Mouse (Mus musculus) mouse trophoblast stem cell (cell line): ENCODE results near the gene A4galt.
"Not testable (repeated sequence)": the region's sequence is repeated elsewhere in the genome, so short reads cannot be mapped to it uniquely, and the experiment has no call there.

ENCODE experiments used
- in situ Hi-C, 2 experiments: fragments of 300-500 bp; cut with MseI, MboI; formaldehyde crosslinking; loops; 2 replicates in 1 of 2; 3 replicates in 1 of 2; pipeline ENCODE4 v1.15.1; 2025

The A4galt gene

GRCm38 (mm10) chr15:83251176-83252004, at the start of gene A4galt:
Gene A4galt, minus strand, starts transcription at chr15:83251774.
- in situ Hi-C loops: no loop called here

GRCm38 (mm10) chr15:83299916-83300582, 48.5 kb upstream of the A4galt start:
- in situ Hi-C loops: no loop called here

GRCm38 (mm10) chr15:83299450-83299849, 47.9 kb upstream of the A4galt start:
- in situ Hi-C loops: no loop called here

DNA sequence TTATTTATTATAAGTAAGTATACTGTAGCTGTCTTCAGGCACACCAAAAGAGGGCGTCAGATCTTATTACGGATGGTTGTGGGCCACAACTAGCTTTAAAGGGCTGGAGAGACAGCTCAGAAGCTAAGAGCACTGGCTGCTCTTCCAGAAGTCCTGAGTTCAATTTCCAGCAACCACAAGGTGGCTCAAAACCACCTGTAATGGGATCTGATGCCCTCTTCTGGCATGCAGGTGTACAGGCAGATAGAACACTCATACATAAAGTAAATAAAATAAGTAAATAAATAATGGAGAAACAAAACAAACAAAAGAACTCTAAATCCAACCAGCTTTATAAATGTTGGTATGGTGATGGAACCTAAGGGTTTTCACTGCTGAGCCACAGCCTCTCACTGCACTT, 47.2 kb upstream of the A4galt start:
- in situ Hi-C loops: no loop called here

DNA sequence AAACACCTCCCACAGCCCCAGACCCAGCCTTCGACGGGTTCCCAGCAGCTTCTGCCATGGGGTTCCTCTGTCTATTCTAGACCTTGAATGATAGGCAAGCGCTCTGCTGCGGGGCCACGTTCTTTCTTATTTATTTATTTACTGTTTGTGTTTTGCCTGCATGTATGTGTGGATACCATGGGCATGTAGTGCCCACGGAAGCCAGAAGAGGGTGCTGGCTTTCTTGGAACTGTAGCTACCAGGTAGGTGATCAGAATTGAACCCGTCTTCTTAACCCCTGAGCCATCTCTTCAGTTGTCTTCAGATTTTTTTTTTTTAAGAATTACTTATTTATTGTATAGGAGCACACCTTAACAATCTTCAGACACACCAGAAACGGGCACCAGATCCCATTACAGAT, 46.7 kb upstream of the A4galt start:
- in situ Hi-C loops: no loop called here

GRCm38 (mm10) chr15:83296771-83297311, 45.3 kb upstream of the A4galt start:
- in situ Hi-C loops: no loop called here

DNA sequence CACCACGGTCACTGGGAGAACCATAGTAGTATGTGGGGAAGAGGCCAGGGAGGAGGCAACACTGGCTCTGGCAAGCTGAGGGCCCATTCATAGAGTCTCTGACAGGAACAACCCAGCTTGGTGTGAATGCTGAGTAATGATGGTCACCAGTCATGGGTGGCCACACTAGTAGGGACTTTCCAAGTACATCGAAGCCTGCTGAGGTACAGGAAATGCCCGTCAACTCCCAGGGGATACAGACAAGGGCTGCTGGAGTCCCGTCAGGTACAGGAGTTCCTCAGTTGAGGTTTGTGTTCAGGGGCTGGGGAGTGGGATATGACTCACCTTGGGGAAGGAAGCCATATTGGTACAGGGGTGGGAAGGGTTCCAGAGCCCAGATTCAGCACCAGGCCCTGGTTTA, 44.5 kb upstream of the A4galt start:
- in situ Hi-C loops: no loop called here

DNA sequence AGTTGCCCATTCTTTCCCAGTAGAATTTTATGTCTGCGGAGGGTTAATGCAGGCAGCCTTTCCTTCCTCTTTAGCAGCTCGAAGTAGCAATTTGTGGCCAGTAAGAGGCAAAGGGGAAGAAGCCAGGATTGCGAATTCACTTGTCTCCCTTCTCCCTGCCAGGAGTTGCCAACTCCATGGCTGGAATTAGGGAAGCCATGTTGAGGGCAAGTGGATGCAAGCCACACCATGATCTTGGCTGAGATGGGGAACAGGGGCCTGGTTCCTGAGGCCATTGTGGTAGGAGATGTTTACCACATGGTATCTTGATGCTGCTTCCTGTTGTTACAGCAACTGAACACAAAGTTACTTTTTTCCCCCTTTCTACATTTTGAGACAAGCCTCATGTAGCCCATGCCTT, 43.4 kb upstream of the A4galt start:
- in situ Hi-C loops: no loop called here

DNA sequence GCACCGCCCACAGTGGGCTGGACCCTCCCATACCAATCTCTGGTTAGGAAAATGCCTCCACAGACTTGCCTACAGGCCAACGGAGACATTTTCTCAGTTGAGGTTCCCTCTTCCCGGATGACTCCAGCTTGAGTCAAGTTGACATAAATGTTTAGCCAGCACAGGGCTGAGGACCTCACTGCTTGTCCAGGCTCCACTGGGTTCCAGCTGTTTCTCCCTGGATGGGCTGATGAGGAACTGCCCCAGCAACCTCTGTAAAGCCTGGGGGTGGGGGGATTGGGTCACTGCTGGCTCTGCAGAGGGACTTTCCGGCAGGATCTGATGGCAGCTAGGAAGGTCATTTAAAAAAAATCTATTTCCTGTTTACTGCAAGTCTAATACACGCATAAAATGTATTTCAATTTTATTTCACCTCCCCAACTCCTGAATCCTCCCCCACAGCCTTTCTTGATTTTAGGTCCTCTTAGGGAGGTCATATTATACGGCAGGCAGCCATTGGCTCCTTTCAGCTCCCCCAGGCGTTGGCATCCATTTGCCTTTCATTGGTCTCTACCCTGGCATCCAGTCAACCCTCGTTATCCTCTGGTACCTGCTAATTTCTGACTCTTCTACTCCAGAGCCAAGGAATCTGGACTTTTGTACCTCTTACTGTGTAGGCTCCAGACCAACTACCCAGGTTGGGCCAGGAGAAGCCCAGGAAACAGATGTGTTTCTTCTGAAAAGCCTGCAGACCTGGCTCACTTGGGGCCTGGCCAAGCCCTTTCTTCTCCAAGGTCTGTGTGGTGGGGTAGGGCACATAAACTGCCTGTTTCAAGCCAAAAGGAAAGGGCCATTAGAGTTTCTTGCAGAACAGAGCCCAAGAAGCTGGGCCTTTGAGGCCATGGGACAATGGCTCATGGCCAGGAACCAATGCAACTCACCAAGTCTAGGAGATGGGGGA, 42.4 kb upstream of the A4galt start:
- in situ Hi-C loops: no loop called here

GRCm38 (mm10) chr15:83293144-83293543, 41.6 kb upstream of the A4galt start:
- in situ Hi-C loops: no loop called here

DNA sequence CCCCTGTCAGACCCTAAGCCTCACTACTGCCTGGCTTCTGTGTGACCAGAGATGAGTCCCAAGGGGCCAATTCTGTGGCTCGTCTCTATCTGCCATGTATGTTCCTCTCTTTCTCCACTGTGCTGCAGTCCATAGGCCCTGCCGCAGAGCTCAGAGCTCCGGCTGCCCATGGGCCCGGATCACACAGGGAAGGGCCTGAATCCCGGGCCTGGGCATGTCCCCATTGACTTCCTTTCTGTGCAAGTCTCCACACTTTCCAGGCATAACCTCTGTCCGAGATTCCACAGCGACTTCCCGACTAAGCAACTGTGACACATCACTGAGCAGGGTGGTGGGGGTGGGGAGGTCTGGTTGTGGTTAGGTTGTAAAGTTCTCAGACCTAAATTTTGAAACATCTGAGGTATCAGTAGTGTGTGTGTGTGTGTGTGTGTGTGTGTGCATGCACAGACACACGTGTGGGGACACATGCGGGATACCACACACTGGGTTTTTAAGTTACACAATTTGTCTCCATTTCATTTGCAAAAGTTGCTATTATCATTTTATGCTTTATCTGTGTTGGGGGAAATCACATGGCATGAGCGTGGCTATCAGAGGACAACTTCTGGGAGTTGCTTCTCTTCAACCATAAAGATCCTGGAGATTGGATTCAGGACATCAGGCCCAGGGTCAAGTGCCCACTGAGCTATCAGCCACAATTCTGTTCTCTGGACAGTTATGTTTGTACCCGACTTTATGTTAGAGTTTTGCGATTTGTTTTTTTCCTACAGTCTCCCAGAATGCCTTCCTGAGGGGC, 40.9 kb upstream of the A4galt start:
- in situ Hi-C loops: no loop called here

GRCm38 (mm10) chr15:83290899-83291298, 39.3 kb upstream of the A4galt start:
- in situ Hi-C loops: no loop called here

DNA sequence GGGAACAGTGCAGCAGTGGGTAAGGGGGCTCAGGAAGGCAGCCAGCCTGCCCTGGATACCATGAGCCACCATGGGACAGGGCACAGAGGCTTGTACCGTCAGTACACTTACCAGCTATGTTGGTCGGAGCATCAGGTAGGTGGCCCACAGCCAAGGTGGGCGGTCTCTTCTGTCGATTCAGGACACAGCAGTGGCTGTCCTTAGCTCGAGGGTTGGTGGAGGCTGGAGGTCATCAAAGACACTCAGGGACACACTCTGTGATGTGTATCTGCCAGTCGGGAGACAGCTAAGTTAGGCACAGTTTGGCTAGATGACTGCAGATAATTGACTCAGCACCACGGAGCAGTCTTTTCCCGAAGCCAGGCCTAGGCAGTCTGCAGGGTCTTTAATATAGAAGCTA, 33.3 kb upstream of the A4galt start:
- in situ Hi-C loops: no loop called here

DNA sequence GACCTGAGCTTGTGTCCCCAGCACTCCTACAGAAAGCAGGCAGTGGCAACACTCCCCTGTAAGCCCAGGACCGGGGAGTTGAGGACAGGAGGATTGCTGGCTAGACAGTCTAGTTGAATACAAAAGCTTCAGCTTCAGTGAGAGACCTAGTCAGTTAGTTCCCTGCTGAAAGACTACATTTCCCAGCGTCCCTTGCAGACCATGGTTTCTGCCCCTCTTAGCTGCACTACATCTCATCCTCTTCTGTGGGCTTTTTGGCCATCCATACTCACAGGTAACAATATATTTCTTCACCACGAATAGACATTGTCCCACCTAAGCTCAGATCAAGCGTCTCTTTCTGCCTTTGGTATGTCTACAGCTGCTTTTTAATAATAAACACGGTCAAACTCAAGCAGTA, 30.8 kb upstream of the A4galt start:
- in situ Hi-C loops: no loop called here

- in situ Hi-C loops: no loop called here
Observed at GRCm38 (mm10) chr15:83281303-83281702, 29.7 kb upstream of the A4galt start.

DNA sequence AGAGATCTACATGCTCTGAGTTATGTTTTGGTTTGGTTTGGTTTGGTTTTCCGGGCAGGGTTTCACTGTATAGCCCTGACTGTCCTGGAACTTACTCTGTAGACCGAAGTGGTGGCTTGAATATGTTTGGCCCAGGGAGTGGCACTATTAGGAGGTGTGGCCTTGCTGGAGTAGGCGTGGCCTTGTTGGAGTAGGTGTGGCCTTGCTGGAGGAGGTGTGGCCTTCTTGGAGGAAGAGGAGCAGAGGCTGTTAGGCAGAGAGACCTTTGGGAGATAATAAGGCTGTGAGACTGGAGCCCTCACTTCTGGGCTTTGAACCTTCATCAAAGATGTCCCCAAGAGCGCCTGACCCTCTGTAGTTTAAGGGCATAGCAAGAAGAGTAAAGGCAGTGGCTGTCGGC, 27.0 kb upstream of the A4galt start:
- in situ Hi-C loops: no loop called here

GRCm38 (mm10) chr15:83277451-83277850, 25.9 kb upstream of the A4galt start:
- in situ Hi-C loops: no loop called here

DNA sequence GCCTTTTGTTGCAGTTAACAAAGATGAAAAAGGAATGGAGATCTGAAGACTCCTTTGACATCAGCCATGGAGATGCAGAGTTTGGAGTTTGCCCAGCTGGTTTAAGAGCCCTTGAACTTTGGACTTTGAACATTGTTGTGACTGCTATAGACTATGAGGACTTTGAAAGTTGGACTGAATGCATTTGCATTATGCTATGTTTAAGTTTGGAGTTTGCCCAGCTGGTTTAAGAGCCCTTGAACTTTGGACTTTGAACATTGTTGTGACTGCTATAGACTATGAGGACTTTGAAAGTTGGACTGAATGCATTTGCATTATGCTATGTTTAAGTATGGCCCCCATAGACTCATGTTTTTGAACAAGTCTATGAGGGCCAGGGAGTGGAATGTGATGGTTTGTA, 22.7 kb upstream of the A4galt start:
- in situ Hi-C loops: not testable (repeated sequence)

DNA sequence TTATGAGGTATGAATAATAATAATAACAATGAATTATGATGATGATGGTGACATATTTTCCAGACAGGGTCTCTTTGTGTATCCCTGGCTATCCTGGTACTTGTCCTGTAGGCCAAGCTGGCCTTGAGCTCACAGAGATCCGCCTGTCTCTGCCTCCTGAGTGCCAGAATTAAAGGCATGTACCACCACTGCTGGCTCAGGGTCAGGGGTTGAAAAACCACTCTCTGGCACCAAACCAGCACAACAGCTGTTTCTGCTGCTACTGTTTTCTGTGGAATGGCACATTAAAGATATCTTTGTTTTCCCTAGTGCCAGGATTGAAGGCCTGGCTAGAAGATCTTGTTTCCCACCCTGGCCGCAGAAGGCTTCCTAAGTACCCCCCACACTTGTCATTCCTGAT, 21.4 kb upstream of the A4galt start:
- in situ Hi-C loops: no loop called here

DNA sequence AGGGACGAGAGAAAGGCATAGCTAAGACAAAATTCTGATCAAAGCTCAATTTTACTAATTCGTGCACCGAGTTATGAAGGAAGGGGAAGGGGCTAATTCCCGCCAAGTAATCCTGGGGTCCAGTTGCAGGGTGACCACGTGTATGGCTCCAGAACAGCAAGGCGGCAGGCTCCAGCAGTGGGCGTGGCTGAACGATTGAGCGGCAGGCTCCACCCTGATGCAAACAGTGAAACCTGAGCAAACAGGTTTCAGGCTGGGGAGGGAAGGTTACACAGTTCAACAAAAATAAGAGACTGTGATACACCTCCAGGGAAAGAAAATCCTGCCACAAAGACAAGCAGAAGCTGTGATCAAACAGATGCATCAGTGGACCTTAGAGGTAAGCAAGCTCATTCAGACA, 19.6 kb upstream of the A4galt start:
- in situ Hi-C loops: not testable (repeated sequence)

DNA sequence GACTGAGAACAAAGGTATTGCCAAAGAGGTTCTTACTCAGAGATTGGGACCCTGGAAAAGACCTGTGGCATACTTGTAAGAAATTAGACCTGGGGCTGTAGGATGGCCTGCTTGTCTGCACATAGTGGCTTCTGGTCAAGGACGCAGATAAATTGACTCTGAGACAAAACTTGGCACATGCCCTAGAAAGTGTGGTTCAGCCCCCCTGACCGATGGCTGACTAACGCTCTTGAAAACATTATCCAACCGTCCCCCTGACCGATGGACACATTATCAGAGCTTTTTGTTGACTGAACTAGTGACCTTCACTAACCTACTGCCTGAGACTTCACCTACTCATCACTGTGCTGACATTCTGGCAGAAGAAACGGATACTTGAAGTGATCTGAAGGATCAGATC, 18.4 kb upstream of the A4galt start:
- in situ Hi-C loops: not testable (repeated sequence)
